Mouse (Mus musculus): Measurements from ENCODE around the gene Axin2.
"Not testable (repeated sequence)": the region's sequence is repeated elsewhere in the genome, so short reads cannot be mapped to it uniquely, and the experiment has no call there.

The Axin2 gene

GRCm38 (mm10) chr11:108920158-108920635 lies at the start of gene Axin2:
TSS of gene Axin2 (plus strand) at chr11:108920349.
- in situ Hi-C loops (cut with MboI; ENCODE audit: low pct_unique_long_range_greater_than_20kb in 1 of 2, low sequenced_read_pairs in 2 of 2, unreplicated experiment in 1 of 2) = no loop called here

GRCm38 (mm10) chr11:108871284-108871683 lies 48.9 kb upstream of the Axin2 start:
- in situ Hi-C loops (cut with MboI; ENCODE audit: low pct_unique_long_range_greater_than_20kb in 1 of 2, low sequenced_read_pairs in 2 of 2, unreplicated experiment in 1 of 2) = not testable (repeated sequence)

- in situ Hi-C loops (cut with MboI; ENCODE audit: low pct_unique_long_range_greater_than_20kb in 1 of 2, low sequenced_read_pairs in 2 of 2, unreplicated experiment in 1 of 2) = no loop called here
These were observed 48.4 kb upstream of the Axin2 start for GRCm38 (mm10) chr11:108871748-108872147.

GRCm38 (mm10) chr11:108876633-108877205 lies 43.4 kb upstream of the Axin2 start:
- in situ Hi-C loops (cut with MboI; ENCODE audit: low pct_unique_long_range_greater_than_20kb in 1 of 2, low sequenced_read_pairs in 2 of 2, unreplicated experiment in 1 of 2) = no loop called here

GRCm38 (mm10) chr11:108877520-108877919 lies 42.6 kb upstream of the Axin2 start:
- in situ Hi-C loops (cut with MboI; ENCODE audit: low pct_unique_long_range_greater_than_20kb in 1 of 2, low sequenced_read_pairs in 2 of 2, unreplicated experiment in 1 of 2) = no loop called here

- in situ Hi-C loops (cut with MboI; ENCODE audit: low pct_unique_long_range_greater_than_20kb in 1 of 2, low sequenced_read_pairs in 2 of 2, unreplicated experiment in 1 of 2) = no loop called here
These were observed 39.6 kb upstream of the Axin2 start for GRCm38 (mm10) chr11:108880546-108880945.

- in situ Hi-C loops (cut with MboI; ENCODE audit: low pct_unique_long_range_greater_than_20kb in 1 of 2, low sequenced_read_pairs in 2 of 2, unreplicated experiment in 1 of 2) = no loop called here
These were observed 38.5 kb upstream of the Axin2 start for GRCm38 (mm10) chr11:108881662-108882061.

GRCm38 (mm10) chr11:108885276-108885896 lies 34.8 kb upstream of the Axin2 start:
- in situ Hi-C loops (cut with MboI; ENCODE audit: low pct_unique_long_range_greater_than_20kb in 1 of 2, low sequenced_read_pairs in 2 of 2, unreplicated experiment in 1 of 2) = no loop called here

GRCm38 (mm10) chr11:108886060-108886459 lies 34.1 kb upstream of the Axin2 start:
- in situ Hi-C loops (cut with MboI; ENCODE audit: low pct_unique_long_range_greater_than_20kb in 1 of 2, low sequenced_read_pairs in 2 of 2, unreplicated experiment in 1 of 2) = no loop called here

- in situ Hi-C loops (cut with MboI; ENCODE audit: low pct_unique_long_range_greater_than_20kb in 1 of 2, low sequenced_read_pairs in 2 of 2, unreplicated experiment in 1 of 2) = no loop called here
These were observed 31.0 kb upstream of the Axin2 start for GRCm38 (mm10) chr11:108889121-108889520.

- in situ Hi-C loops (cut with MboI; ENCODE audit: low pct_unique_long_range_greater_than_20kb in 1 of 2, low sequenced_read_pairs in 2 of 2, unreplicated experiment in 1 of 2) = no loop called here
These were observed 29.6 kb upstream of the Axin2 start for GRCm38 (mm10) chr11:108890544-108890943.

GRCm38 (mm10) chr11:108891111-108891870 lies 28.9 kb upstream of the Axin2 start:
- in situ Hi-C loops (cut with MboI; ENCODE audit: low pct_unique_long_range_greater_than_20kb in 1 of 2, low sequenced_read_pairs in 2 of 2, unreplicated experiment in 1 of 2) = no loop called here

- in situ Hi-C loops (cut with MboI; ENCODE audit: low pct_unique_long_range_greater_than_20kb in 1 of 2, low sequenced_read_pairs in 2 of 2, unreplicated experiment in 1 of 2) = no loop called here
These were observed 28.2 kb upstream of the Axin2 start for GRCm38 (mm10) chr11:108891871-108892380.

- in situ Hi-C loops (cut with MboI; ENCODE audit: low pct_unique_long_range_greater_than_20kb in 1 of 2, low sequenced_read_pairs in 2 of 2, unreplicated experiment in 1 of 2) = no loop called here
These were observed 27.7 kb upstream of the Axin2 start for GRCm38 (mm10) chr11:108892406-108892805.

GRCm38 (mm10) chr11:108893232-108893790 lies 26.8 kb upstream of the Axin2 start:
- in situ Hi-C loops (cut with MboI; ENCODE audit: low pct_unique_long_range_greater_than_20kb in 1 of 2, low sequenced_read_pairs in 2 of 2, unreplicated experiment in 1 of 2) = no loop called here

GRCm38 (mm10) chr11:108893855-108894510 lies 26.2 kb upstream of the Axin2 start:
- in situ Hi-C loops (cut with MboI; ENCODE audit: low pct_unique_long_range_greater_than_20kb in 1 of 2, low sequenced_read_pairs in 2 of 2, unreplicated experiment in 1 of 2) = no loop called here

- in situ Hi-C loops (cut with MboI; ENCODE audit: low pct_unique_long_range_greater_than_20kb in 1 of 2, low sequenced_read_pairs in 2 of 2, unreplicated experiment in 1 of 2) = no loop called here
These were observed 23.1 kb upstream of the Axin2 start for GRCm38 (mm10) chr11:108897034-108897433.

- in situ Hi-C loops (cut with MboI; ENCODE audit: low pct_unique_long_range_greater_than_20kb in 1 of 2, low sequenced_read_pairs in 2 of 2, unreplicated experiment in 1 of 2) = no loop called here
These were observed 22.1 kb upstream of the Axin2 start for GRCm38 (mm10) chr11:108898063-108898462.

GRCm38 (mm10) chr11:108898483-108898882 lies 21.7 kb upstream of the Axin2 start:
- in situ Hi-C loops (cut with MboI; ENCODE audit: low pct_unique_long_range_greater_than_20kb in 1 of 2, low sequenced_read_pairs in 2 of 2, unreplicated experiment in 1 of 2) = no loop called here

Measured in mouse embryonic stem cell (cell line).